Mouse (Mus musculus): ENCODE data around the gene Tm4sf5.
"Not testable (repeated sequence)": the region's sequence is repeated elsewhere in the genome, so short reads cannot be mapped to it uniquely, and the experiment has no call there.

The Tm4sf5 gene

DNA sequence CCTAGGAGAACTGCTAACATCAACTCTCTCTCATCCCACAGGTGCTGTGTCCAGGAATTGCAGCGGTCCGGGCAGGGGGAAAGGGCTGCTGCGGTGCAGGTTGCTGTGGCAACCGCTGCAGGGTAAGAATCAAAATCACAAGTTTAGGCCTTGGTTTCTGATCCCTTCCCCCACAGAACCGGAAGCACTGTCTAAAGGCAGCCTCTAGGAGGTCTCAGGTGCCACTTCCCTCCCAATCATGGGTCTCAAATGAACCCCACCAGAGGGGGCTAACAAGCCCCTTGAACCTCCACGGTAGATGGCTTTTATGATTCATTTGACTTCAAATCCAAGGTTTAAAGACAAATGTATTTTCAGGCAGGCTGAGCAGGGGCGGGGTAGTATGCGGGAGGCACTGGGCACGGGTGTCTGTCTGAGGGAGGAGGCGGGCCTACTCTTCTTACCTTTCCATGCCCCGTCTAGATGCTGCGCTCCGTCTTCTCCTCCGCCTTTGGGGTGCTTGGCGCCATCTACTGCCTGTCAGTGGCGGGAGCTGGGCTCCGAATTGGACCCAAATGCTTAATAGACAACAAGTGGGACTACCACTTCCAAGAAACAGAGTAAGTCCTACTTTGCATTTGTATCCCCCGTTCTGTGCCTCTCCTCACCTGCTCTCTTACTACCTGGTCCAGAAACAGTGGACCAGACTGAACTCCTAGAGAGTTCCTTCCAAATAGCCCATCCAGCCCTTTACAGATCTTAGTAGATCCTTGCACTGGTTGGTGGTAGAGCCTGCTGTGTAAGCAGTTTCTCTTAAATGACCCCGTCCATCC lies 4.9 kb downstream of the Tm4sf5 start:
- DNase-seq (ENCODE audit: low spot score in 2 of 2) = no peak

- DNase-seq (ENCODE audit: low spot score in 2 of 2) = no peak
These were observed 6.2 kb downstream of the Tm4sf5 start for GRCm38 (mm10) chr11:70511242-70511641.

- no peak for DNase-seq (ENCODE audit: low spot score in 2 of 2)
These were observed 6.8 kb downstream of the Tm4sf5 start for GRCm38 (mm10) chr11:70511825-70512224.

DNA sequence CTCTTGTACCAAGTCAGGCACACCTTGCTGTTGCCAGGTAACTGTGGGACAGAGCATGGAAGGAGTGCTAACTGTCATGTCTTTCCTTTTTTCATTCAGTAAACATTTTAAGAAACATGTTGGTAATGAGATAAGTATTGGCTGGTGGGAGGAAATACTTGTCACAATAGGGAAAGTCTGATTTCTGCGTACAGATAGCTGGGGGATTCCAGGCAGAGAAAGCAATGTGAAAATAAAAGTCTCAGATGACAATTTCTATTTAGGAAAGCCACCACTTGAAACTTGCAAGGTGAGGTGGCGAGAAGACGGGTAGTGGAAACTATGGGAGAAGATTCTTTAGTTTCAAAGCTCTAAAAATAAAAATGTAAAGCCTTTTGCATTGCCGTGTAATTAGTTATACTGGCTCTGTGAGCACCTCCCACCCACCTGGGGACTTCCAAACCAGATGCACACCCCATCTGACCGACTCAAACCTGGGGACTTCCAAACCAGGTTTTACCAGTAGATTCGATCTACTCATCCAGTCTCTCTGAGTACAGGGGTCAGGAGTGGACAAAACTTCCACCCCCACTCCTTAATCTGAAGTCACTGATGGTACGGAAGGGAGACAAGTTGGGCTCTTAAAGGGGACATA lies 7.8 kb downstream of the Tm4sf5 start:
- no peak for DNase-seq (ENCODE audit: low spot score in 2 of 2)

GRCm38 (mm10) chr11:70513520-70513919 lies 8.5 kb downstream of the Tm4sf5 start:
- no peak for DNase-seq (ENCODE audit: low spot score in 2 of 2)

- DNase-seq (ENCODE audit: low spot score in 2 of 2) = no peak
These were observed 9.2 kb downstream of the Tm4sf5 start, which contains the start of gene Vmo1 for GRCm38 (mm10) chr11:70514288-70514687. Gene Vmo1, minus strand, starts transcription at chr11:70514616.

DNA sequence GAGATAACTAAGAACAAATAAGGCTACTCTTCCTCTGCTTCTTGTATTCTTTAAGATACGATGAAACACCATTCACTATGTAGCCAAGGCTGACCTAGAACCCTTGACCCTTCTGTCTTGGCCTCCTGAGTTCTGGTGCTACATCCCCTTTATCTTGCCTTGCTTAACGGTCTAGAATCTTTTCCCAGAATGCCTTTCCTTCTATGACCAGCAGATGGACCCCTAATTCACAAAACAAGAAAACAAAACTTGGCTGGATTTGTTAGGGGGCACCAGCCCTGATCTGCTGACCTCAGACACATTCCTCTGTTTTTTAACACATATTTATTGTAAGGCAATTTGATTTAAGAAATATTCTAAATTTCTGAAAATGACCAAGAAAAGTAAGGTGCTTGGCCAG lies 11.3 kb downstream of the Tm4sf5 start:
- DNase-seq (ENCODE audit: low spot score in 2 of 2) = no peak

DNA sequence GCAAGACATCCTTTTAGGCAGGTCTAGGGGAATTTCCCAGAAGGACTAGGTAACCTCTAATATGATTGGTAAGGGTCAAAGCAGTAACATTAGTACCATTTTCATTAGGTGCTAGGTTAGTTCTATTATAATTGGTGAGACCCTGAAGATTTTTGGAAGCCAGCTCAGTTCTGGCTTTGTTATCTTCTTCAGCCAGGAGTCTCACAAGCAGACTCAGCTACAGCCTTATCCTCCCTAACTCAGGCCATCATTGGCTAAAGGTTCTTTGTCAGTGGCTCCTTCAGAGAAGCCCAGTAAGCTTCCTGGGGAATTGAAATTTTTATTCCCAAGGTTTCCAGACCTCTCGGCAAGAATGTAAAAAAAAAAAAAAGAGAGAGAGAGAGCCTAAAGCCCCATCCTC lies 13.4 kb downstream of the Tm4sf5 start:
- no peak for DNase-seq (ENCODE audit: low spot score in 2 of 2)

DNA sequence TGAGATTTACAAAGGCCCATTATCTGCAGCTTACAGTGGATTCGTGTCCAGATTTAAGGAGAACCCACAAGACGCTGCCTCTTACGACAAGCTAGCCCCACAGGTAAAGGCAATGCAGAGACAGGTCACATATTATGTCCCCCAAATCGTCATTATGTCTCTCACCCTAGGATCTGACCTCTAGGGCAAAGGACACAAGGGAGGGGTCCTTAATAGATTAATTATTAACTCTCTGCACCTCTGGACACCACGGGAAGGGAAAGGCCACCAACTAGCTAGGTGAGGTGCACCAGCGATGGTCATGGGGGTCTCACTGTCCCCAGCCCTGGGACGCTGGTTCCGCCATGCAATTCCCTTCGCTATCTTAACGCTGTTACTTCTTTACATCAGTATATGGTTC lies 13.9 kb downstream of the Tm4sf5 start, which contains the start of gene Gltpd2:
TSS of gene Gltpd2 (plus strand) at position 274 of the 400 bp plus-strand sequence.
- DNase-seq (ENCODE audit: low spot score in 2 of 2) = no peak

DNA sequence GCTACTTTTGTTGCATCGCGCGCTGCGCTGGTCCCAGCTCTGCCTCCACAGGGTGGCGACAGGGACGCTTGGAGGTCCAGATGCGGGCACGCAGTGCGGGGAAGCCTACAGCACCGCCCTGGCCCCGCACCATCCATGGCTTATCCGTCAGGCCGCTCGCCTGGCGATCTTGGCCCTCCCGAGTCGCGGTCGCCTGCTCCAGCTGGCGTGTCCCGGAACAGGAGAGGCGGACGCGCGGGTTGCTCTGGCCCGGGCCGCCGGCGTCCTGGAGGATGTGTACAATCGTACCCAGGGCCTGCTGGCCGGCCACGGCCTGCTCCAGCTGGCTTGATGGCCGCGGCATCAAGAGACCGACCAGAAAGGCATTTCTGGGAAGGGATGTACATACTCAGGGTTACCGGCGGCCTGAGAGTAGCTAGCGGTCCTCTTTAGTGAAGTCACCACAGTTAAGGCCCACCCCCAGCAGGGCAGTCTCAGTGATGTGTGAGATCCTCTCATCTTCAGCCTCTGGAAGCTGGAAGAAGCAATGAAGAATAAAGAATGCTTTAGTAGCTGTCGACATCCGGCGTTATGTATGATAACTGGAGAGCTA lies 15.2 kb downstream of the Tm4sf5 start:
- no peak for DNase-seq (ENCODE audit: low spot score in 2 of 2)

GRCm38 (mm10) chr11:70523306-70523989 lies 18.4 kb downstream of the Tm4sf5 start:
- DNase-seq (ENCODE audit: low spot score in 2 of 2) = not testable (repeated sequence)

- no peak for DNase-seq (ENCODE audit: low spot score in 2 of 2)
These were observed 19.7 kb downstream of the Tm4sf5 start for GRCm38 (mm10) chr11:70524782-70525181.

DNA sequence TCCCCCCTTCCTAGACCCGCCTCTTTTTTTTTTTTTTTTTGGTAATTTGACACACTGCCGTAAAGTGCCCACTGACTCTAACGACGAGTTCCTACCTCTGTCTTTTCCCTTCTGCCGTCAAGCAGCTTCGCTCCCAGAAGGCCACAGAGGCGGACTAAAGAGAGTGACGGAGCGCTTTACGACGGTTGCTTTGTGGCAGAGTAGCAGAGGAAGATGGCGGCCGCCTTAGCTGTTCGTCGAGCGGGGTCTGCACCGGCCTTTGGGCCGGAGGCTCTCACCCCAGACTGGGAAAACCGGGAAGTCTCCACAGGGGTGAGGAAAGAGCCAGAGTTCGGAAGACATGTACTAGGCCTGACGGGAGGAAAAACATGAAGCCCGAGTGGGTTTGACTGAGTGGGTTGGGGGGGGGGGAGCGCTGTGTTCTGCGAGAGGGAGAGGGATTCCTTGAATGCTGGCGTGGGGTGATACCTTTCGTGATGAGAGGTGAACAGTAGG lies 20.2 kb downstream of the Tm4sf5 start, which contains the start of gene Psmb6:
TSS of gene Psmb6 (plus strand) at position 184 of the 495 bp plus-strand sequence.
- DNase-seq (ENCODE audit: low spot score in 2 of 2) = peak; percentile 78 to 86

DNA sequence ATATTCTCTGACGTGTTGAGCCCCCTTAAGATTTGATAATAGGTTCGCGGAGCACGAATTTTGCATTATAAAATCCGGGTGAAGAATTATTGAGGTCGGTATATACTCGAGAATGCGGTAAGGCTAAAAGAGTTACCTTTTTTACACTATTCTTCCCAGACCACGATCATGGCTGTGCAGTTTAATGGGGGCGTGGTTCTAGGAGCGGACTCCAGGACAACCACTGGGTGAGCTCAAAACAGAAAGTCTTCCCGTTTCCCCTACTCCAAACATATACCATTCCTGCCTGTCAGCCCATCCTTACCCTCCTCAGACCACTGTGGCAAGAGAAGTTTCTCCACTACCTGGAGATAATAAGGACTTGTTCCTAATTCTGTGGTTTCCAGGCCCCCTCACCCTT lies 20.7 kb downstream of the Tm4sf5 start:
- no peak for DNase-seq (ENCODE audit: low spot score in 2 of 2)

GRCm38 (mm10) chr11:70526211-70526610 lies 21.2 kb downstream of the Tm4sf5 start:
- DNase-seq (ENCODE audit: low spot score in 2 of 2) = no peak

DNA sequence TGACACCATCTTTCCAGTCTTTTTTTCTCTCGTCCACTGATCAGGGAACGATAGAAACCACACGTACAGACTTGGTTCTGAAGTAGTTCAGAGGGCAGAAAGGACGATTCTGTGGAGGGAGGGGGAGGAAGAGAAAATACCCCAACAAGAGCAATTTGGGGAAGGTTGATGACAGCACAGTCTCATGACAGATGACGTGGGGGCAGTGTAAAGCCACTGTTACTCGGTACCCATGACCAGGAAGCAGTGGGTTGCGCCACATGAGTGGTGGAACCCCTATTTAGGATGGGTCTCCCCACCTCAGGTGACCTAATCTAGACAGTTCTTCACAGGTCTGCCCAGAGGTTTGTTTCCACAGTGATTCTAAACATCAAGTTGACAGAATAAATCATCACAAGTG lies 23.6 kb downstream of the Tm4sf5 start:
- DNase-seq (ENCODE audit: low spot score in 2 of 2) = no peak

DNA sequence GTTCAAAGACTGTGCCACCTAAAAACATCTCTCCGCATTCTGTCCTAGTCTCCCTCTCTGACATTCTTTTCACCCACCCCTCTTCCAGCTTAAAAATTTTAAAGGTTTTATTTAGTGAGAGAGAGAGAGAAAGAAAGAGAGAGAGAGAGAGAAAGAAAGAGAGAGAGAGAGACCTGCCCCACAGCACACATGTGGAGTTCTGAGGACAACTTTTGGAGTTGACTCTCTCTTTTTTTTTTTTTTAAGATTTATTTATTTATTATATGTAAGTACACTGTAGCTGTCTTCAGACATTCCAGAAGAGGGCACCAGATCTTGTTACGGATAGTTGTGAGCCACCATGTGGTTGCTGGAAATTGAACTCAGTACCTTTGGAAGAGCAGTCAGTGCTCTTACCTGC lies 26.0 kb downstream of the Tm4sf5 start:
- not testable (repeated sequence) for DNase-seq (ENCODE audit: low spot score in 2 of 2)

- no peak for DNase-seq (ENCODE audit: low spot score in 2 of 2)
These were observed 27.8 kb downstream of the Tm4sf5 start, which contains the start of gene Gm40193 for GRCm38 (mm10) chr11:70532839-70533238. Gene Gm40193, minus strand, starts transcription at chr11:70532939.

DNA sequence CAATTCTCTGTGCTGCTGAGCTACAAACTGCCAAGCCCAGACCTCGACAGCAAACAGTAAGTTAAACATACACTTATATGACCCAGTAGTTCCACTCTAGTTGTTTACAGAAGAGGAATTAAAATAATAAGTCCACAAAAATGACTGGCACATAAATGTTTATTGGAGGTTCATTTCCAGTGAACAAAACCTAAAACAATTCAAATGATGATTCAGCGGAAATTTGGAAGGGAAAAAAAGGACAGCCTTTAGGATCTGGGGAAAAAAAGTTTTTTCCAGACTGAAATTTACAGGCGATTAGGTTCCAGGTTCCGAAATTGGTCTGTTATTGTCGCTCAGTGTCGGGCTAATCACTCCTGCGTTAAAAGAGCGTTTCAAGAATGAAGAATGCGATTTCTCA lies 34.4 kb downstream of the Tm4sf5 start:
- DNase-seq (ENCODE audit: low spot score in 2 of 2) = no peak

- DNase-seq (ENCODE audit: low spot score in 2 of 2) = peak; percentile 52 to 65
These were observed 35.0 kb downstream of the Tm4sf5 start, which contains the start of gene Pld2 for GRCm38 (mm10) chr11:70539877-70540587. Gene Pld2, plus strand, starts transcription at chr11:70540064.

GRCm38 (mm10) chr11:70540928-70541327 lies 35.9 kb downstream of the Tm4sf5 start:
- no peak for DNase-seq (ENCODE audit: low spot score in 2 of 2)

Measured in frontal cortex, postnatal 25 days (tissue).